Mouse (Mus musculus) cerebellum, postnatal 14 days (tissue): ENCODE measurements at regions not wholly inside any gene's neighbourhood (a gene's known extent, or its start where the extent isn't known, plus 50 kb on each side); places are given as distances from the start of the nearest gene placed in this dataset.

Source experiments
- DNase-seq, 2 experiments: peaks; one replicate each; pipeline ENCODE4 v3.0.0; 2021; ENCODE audit warnings: mixed read lengths in 2 of 2

DNA sequence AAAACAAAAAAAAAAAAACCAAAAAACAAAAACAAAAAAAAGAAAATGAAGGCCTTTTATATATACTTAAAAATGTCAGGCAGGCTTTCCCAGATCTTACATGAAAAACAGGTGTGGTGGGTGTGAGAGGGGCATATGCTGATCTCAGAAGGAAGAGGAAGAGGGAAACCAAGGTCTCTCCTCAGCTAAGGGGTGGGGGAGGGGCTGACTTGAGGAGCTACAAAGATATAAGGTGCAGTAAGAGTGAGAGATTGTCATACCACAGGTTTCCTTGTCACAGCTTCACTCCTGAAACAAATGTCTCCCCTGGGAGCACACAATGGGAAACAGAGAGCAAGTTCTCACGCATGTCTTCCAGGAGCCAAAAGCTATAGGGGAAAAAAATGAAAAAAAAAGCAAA is 440.0 kb downstream of the Tns3 start:
- DNase-seq: no peak

DNA sequence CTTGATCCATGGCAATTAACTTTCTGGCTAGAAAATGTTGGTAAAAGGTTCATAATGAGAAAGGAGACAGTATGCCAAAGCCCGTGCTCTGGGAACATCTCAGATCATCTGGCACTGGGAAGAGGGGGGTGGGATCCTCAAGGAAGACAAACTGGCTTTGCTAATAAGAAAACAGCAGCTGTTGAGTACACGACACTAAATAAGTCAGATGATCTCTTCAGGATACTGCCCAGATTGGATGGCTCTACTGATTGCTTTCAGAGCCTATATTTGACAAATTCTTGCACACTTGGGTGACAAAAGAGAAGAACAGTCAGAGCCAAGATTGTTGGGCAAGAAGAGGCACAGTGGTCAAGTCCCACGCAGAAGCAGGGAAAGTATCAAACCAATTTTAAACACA is 443.7 kb downstream of the Tns3 start:
- no peak for DNase-seq

DNA sequence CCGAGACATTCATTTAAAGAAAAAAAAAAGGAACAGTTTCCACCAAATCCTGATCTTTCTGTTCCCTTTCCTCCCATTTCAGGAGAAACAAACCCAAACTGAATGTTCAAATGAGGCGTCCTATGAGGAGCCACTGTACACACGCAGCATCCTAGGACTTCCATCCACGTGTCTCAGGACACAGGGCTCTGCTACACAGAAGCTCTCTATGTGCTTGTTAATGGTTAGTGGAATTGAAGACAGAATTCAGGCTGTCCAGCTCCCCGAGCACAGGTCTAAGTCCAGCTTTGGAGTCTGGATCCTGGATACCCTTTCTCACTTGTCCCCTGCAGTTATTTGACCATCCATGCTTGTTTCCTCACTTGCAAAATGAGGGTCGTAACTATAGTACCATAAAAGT is 444.4 kb downstream of the Tns3 start:
- no peak for DNase-seq

GRCm38 (mm10) chr11:8215634-8216033 is 448.7 kb downstream of the Tns3 start:
- peak in 1 of 2 experiments; percentile 17 for DNase-seq

- DNase-seq: peak; percentile 19 to 38
Measured at GRCm38 (mm10) chr11:8214305-8214903, 449.9 kb downstream of the Tns3 start.

DNA sequence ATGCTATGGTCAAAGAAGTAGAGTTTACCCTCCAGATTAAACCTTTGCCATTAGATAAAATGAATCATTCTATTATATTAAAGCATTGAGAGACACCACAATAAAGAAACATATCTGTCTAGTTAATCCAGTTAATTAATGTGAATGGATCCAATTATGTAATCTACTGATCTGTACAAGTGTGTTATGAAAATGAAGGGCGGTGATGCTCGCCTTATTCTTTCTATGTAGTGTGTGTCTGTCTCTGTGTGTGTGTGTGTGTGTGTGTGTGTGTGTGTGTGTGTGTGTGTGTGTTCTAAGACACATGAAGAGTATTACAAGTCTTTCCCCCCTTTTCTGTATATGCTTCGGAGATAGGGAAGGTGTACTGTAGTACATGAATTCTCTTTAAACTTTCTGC is 451.2 kb downstream of the Tns3 start:
- no peak for DNase-seq

DNA sequence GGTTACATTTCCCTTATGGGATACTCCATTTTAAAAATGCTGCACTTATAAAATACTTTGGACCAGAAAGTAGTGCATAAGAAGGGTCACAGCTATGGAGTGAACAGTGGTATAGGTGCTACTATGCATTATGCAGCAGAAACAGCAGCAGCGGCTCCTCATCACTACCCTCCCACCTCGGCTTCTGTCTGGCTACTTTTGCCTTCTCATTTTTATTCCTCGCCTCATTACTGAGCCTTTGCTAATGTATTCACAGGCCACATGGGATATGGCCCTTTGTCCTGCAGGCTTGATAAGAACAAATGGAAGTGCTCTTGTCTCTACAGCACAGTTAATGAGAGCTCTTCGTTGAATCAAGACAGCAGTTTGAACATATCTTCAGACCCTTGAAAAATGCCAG is 451.6 kb downstream of the Tns3 start:
- DNase-seq: no peak

DNA sequence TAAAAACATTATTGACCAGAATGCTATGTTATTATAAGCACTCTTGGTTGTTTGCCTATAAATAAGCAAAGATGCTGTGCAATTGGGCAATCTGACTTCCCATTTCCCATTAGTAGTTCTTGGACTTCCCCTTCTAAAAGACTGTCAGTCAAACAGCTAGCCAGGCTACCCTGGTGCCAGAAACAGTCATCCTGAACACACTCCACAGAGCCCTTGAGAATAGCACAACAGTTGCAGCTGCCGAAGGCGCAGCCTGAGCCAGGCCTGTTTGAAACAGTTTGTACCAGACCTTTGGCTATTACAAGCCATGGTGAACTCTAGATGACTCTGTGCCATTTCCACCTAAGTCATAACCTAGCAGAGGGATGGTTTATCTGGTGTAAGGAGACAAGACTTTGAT is 455.3 kb downstream of the Tns3 start:
- no peak for DNase-seq

GRCm38 (mm10) chr11:8199293-8199692 is 465.0 kb downstream of the Tns3 start:
- DNase-seq: no peak
